Mouse (Mus musculus): ENCODE measurements at regions not wholly inside any gene's neighbourhood (a gene's known extent, or its start where the extent isn't known, plus 50 kb on each side); places are given as distances from the start of the nearest gene placed in this dataset.

GRCm38 (mm10) chr7:128834894-128835293, 90.2 kb downstream of the Sec23ip start:
- DNase-seq: no peak

GRCm38 (mm10) chr7:128836435-128836834, 91.7 kb downstream of the Sec23ip start:
- no peak for DNase-seq

GRCm38 (mm10) chr7:128842561-128842960, 97.8 kb downstream of the Sec23ip start:
- DNase-seq: no peak

- DNase-seq: no peak
These were observed 98.8 kb downstream of the Sec23ip start for GRCm38 (mm10) chr7:128843576-128843975.

GRCm38 (mm10) chr7:128849261-128849660, 104.5 kb downstream of the Sec23ip start:
- DNase-seq: no peak

GRCm38 (mm10) chr7:128854193-128854592, 109.5 kb downstream of the Sec23ip start:
- no peak for DNase-seq

- no peak for DNase-seq
These were observed 110.1 kb downstream of the Sec23ip start for GRCm38 (mm10) chr7:128854690-128855343.

GRCm38 (mm10) chr7:128860141-128860540, 115.4 kb downstream of the Sec23ip start:
- peak; percentile 49 for DNase-seq

GRCm38 (mm10) chr7:128860709-128861108, 116.0 kb downstream of the Sec23ip start:
- peak; percentile 47 for DNase-seq

GRCm38 (mm10) chr7:128861376-128861775, 116.6 kb downstream of the Sec23ip start:
- DNase-seq: no peak

GRCm38 (mm10) chr7:128868799-128869198, 124.1 kb downstream of the Sec23ip start:
- DNase-seq: no peak

- no peak for DNase-seq
These were observed 139.3 kb downstream of the Sec23ip start for GRCm38 (mm10) chr7:128884015-128884414.

GRCm38 (mm10) chr7:128885551-128885950, 140.8 kb downstream of the Sec23ip start:
- DNase-seq: no peak

GRCm38 (mm10) chr7:128910134-128910533, 165.4 kb downstream of the Sec23ip start:
- no peak for DNase-seq

GRCm38 (mm10) chr7:128937976-128938730, 193.4 kb downstream of the Sec23ip start:
- DNase-seq: no peak

GRCm38 (mm10) chr7:128960575-128960974, 215.8 kb downstream of the Sec23ip start:
- no peak for DNase-seq

- DNase-seq: no peak
These were observed 235.2 kb downstream of the Sec23ip start for GRCm38 (mm10) chr7:128979904-128980303.

- DNase-seq: no peak
These were observed 236.1 kb downstream of the Sec23ip start for GRCm38 (mm10) chr7:128980827-128981226.

- no peak for DNase-seq
These were observed 254.0 kb downstream of the Sec23ip start for GRCm38 (mm10) chr7:128998759-128999158.

GRCm38 (mm10) chr7:129002419-129002818, 254.4 kb upstream of the Plpp4 start:
- peak; percentile 8 for DNase-seq

GRCm38 (mm10) chr7:129003150-129003549, 253.7 kb upstream of the Plpp4 start:
- DNase-seq: no peak

- no peak for DNase-seq
These were observed 240.5 kb upstream of the Plpp4 start for GRCm38 (mm10) chr7:129016353-129016752.

- peak; percentile 3 for DNase-seq
These were observed 229.7 kb upstream of the Plpp4 start for GRCm38 (mm10) chr7:129027116-129027515.

GRCm38 (mm10) chr7:129048023-129048422, 208.8 kb upstream of the Plpp4 start:
- DNase-seq: peak; percentile 48
